Mouse (Mus musculus): ENCODE data around the gene Cntf.
"Not testable (repeated sequence)": the region's sequence is repeated elsewhere in the genome, so short reads cannot be mapped to it uniquely, and the experiment has no call there.

Cntf gene

GRCm38 (mm10) chr19:12762212-12763130, 3.0 kb downstream of the Cntf start:
- no peak for DNase-seq

- peak; percentile 89 for DNase-seq
These were observed 5.8 kb downstream of the Cntf start for GRCm38 (mm10) chr19:12759656-12760055.

- no peak for DNase-seq
These were observed 6.4 kb downstream of the Cntf start for GRCm38 (mm10) chr19:12758936-12759478.

GRCm38 (mm10) chr19:12756286-12756685, 9.1 kb downstream of the Cntf start:
- DNase-seq = no peak

GRCm38 (mm10) chr19:12731950-12732349, 33.5 kb downstream of the Cntf start:
- no peak for DNase-seq

- no peak for DNase-seq
These were observed 34.4 kb downstream of the Cntf start for GRCm38 (mm10) chr19:12731036-12731435.

GRCm38 (mm10) chr19:12725851-12726250, 39.6 kb downstream of the Cntf start:
- no peak for DNase-seq

GRCm38 (mm10) chr19:12722308-12722707, 43.1 kb downstream of the Cntf start:
- no peak for DNase-seq

GRCm38 (mm10) chr19:12721596-12721995, 43.8 kb downstream of the Cntf start:
- not testable (repeated sequence) for DNase-seq

- not testable (repeated sequence) for DNase-seq
These were observed 44.5 kb downstream of the Cntf start for GRCm38 (mm10) chr19:12720919-12721318.

- no peak for DNase-seq
These were observed 45.0 kb downstream of the Cntf start for GRCm38 (mm10) chr19:12720463-12720862.

GRCm38 (mm10) chr19:12719189-12719588, 46.2 kb downstream of the Cntf start:
- no peak for DNase-seq
